Mouse (Mus musculus) liver, postnatal 0 days (tissue): ENCODE data around the gene Tuba1c.

ENCODE experiments used
- CTCF ChIP-seq: sonication (generic); IDR thresholded peaks from 2 replicates; pipeline ENCODE4 v1.5.1; 2016; ENCODE audit warnings: antibody characterized with exemption, low read depth
- EP300 ChIP-seq: IDR thresholded peaks from 2 replicates; pipeline ENCODE4 v1.6.1; 2016; ENCODE audit warnings: antibody characterized with exemption, low read depth, mild to moderate bottlenecking

- TF ChIP-seq CTCF (no peak), EP300 (no peak)
Measured at GRCm38 (mm10) chr15:99019436-99019835, 10.3 kb upstream of the Tuba1c start.
